Mouse (Mus musculus): Measurements from ENCODE around the gene Sync.

GRCm38 (mm10) chr4:129357613-129358163 lies 70.3 kb downstream of the Sync start:
- TF ChIP-seq POLR2A (IDR thresholded peaks at IDR 0.05; ENCODE audit: borderline replicate concordance, low read depth, low read length): no peak
- TF ChIP-seq CTCF (IDR thresholded peaks at IDR 0.05; ENCODE audit: low read depth, low read length): no peak
